ENCODE assay signal across 15 mouse cellular contexts in genomic region chr2:164859640-164860432, GRCm38 (mm10). TPM values are rescaled to one million over a fixed set of nuclear protein-coding genes. Genes with fewer than 3 reads are reported as not detected.
DNase-seq lines count a peak whose midpoint lies in the region; ATAC-seq and TF ChIP-seq lines count a peak whose summit lies in the region.
"Had no signal": no experiment of that assay in that cellular context is flagged by ENCODE, and none has a peak within 500 bp of the region (broad histone marks: within the 10 kb centered on the region; RNA-seq: fewer than 3 reads in every experiment).

No protein-coding gene starts in this region.

- TF ChIP-seq EP300 in liver, embryonic 14.5 days (IDR thresholded peaks at IDR 0.05; ENCODE audit: low read depth), result no peak

- H3K27me3 ChIP-seq in E14TG2a.4 (ENCODE audit: insufficient read depth, low read length), result no peaks in the 10 kb centered on the region
- H3K27me3 ChIP-seq in kidney, embryonic 15.5 days, result peaks cover 34% of the 10 kb centered on the region
- peaks cover 44% of the 10 kb centered on the region for H3K27me3 ChIP-seq in liver, embryonic 14.5 days (ENCODE audit: control insufficient read depth, insufficient read depth, low read length)
- peaks cover 52% of the 10 kb centered on the region for H3K27me3 ChIP-seq in heart, embryonic 10.5 days (ENCODE audit: insufficient read depth, poor library complexity, severe bottlenecking)

- peak overlapping the region; percentile 27; the same call in 1 of the 2 replicates for H3K4me2 ChIP-seq in kidney, embryonic 15.5 days
- H3K4me2 ChIP-seq in liver, embryonic 14.5 days (ENCODE audit: low read depth), result peak overlapping the region; percentile 18
- H3K4me2 ChIP-seq: limb, embryonic 13.5 days; neural tube, embryonic 13.5 days had no signal

- H3K9me3 ChIP-seq in E14TG2a.4 (ENCODE audit: low read length), result peaks cover 4% of the 10 kb centered on the region
- H3K9me3 ChIP-seq in kidney, embryonic 15.5 days (replicated peaks), result no peaks in the 10 kb centered on the region
- no peaks in the 10 kb centered on the region for H3K9me3 ChIP-seq in liver, embryonic 14.5 days (ENCODE audit: control insufficient read depth, low read length)
- H3K9me3 ChIP-seq in heart, embryonic 10.5 days, result no peaks in the 10 kb centered on the region
- H3K9me3 ChIP-seq: limb, embryonic 13.5 days; neural tube, embryonic 13.5 days had no signal

- 0 out of 2 replicates have a peak, but pooled peaks have one; percentile 26 for ATAC-seq in kidney, embryonic 15.5 days (replicated peaks; ENCODE audit: low FRiP score)
- peak; percentile 60 for ATAC-seq in liver, embryonic 14.5 days (ENCODE audit: insufficient read depth)
- no peak for ATAC-seq in activated CD4-positive, CD25-positive, alpha-beta regulatory T cell, adult 4 months
- ATAC-seq: midbrain, embryonic 16.5 days had no signal

- peak; percentile 62 for DNase-seq in R1 (ENCODE audit: low read depth, low spot score)
- peak in 1 of 3 experiments; percentile 26 for DNase-seq in liver, embryonic 14.5 days (ENCODE audit: low read depth in 3 of 3, low spot score in 3 of 3)
- no peak for DNase-seq in urinary bladder, postnatal 25 days (ENCODE audit: low spot score)
- DNase-seq in heart, embryonic 10.5 days (ENCODE audit: low spot score), result no peak
- DNase-seq: cerebellum, adult 8-10 months; layer of hippocampus, adult 9-11 months had no signal

- peak overlapping the region; percentile 75 for H3K27ac ChIP-seq in kidney, embryonic 15.5 days
- no peak overlapping the region for H3K27ac ChIP-seq in liver, embryonic 14.5 days
- no peak overlapping the region for H3K27ac ChIP-seq in heart, embryonic 10.5 days
- H3K27ac ChIP-seq: limb, embryonic 13.5 days; neural tube, embryonic 13.5 days had no signal

- WGBS in kidney, embryonic 15.5 days, result 33% methylated on average over 9 of the region's 9 CpGs
- WGBS in liver, embryonic 14.5 days (ENCODE audit: insufficient replicate concordance), result 40% methylated on average over 9 of the region's 9 CpGs
- 55% methylated on average over 9 of the region's 9 CpGs for WGBS in heart, embryonic 10.5 days

- H3K9ac ChIP-seq in kidney, embryonic 15.5 days, result no peak overlapping the region
- no peak overlapping the region for H3K9ac ChIP-seq in liver, embryonic 14.5 days (replicated peaks)
- H3K9ac ChIP-seq: limb, embryonic 13.5 days; neural tube, embryonic 13.5 days had no signal

- peaks cover 79% of the 10 kb centered on the region for H3K4me1 ChIP-seq in E14TG2a.4 (replicated peaks; ENCODE audit: low read depth, low read length)
- H3K4me1 ChIP-seq in kidney, embryonic 15.5 days, result peaks cover 71% of the 10 kb centered on the region
- peaks cover 0 to 6% of the 10 kb centered on the region in 2 experiments; a peak in 2 of 4 replicates for H3K4me1 ChIP-seq in liver, embryonic 14.5 days (replicated peaks; ENCODE audit: control insufficient read depth in 2 of 2, insufficient read depth in 2 of 2, low read length in 1 of 2)
- peaks cover 41% of the 10 kb centered on the region for H3K4me1 ChIP-seq in heart, embryonic 10.5 days

- H3K36me3 ChIP-seq in E14TG2a.4 (ENCODE audit: insufficient read depth, low read length), result peaks cover 7% of the 10 kb centered on the region
- no peaks in the 10 kb centered on the region for H3K36me3 ChIP-seq in kidney, embryonic 15.5 days
- H3K36me3 ChIP-seq in liver, embryonic 14.5 days (replicated peaks; ENCODE audit: control insufficient read depth, insufficient read depth, low read depth), result no peaks in the 10 kb centered on the region
- no peaks in the 10 kb centered on the region for H3K36me3 ChIP-seq in heart, embryonic 10.5 days
- H3K36me3 ChIP-seq: limb, embryonic 13.5 days; neural tube, embryonic 13.5 days had no signal

- no peak for TF ChIP-seq CTCF in E14TG2a.4 (conservative IDR thresholded peaks at IDR 0.05; ENCODE audit: low read length)
- no peak for TF ChIP-seq CTCF in liver, embryonic 14.5 days (IDR thresholded peaks at IDR 0.05; ENCODE audit: low read depth)

- H3K4me3 ChIP-seq in E14TG2a.4 (replicated peaks; ENCODE audit: low read length), result peak overlapping the region; percentile 60
- H3K4me3 ChIP-seq in kidney, embryonic 15.5 days (replicated peaks), result no peak overlapping the region
- H3K4me3 ChIP-seq in liver, embryonic 14.5 days (ENCODE audit: insufficient read depth in 1 of 2, low read depth in 2 of 2, low read length in 2 of 2), result no peak overlapping the region
- no peak overlapping the region for H3K4me3 ChIP-seq in heart, embryonic 10.5 days
- H3K4me3 ChIP-seq: limb, embryonic 13.5 days; neural tube, embryonic 13.5 days had no signal

RNA-seq across cellular contexts. Expression of gene Pltp, which starts 2.3 kb away (rescaled TPM):
- polyA plus RNA-seq in kidney, embryonic 15.5 days (2015; fragmentation: Nextera tagmentation; extraction: Ambion mirVana), result 35.6 and 38.7 TPM in 2 replicates
- polyA plus RNA-seq in liver, embryonic 14.5 days (2012; rRNA removed), result 8.4 and 9.6 TPM in 2 replicates
- polyA plus RNA-seq in liver, embryonic 14.5 days (2014; fragmentation: Nextera tagmentation; extraction: Ambion mirVana), result 7.6 and 10.0 TPM in 2 replicates
- polyA plus RNA-seq in heart, embryonic 10.5 days (2016; fragmentation: Nextera tagmentation; extraction: Ambion mirVana), result 8.1 and 12.6 TPM in 2 replicates
- polyA plus RNA-seq in activated CD4-positive, CD25-positive, alpha-beta regulatory T cell, adult 4 months (2017; shearing (Covaris generic)), result 1 to 10 TPM in 1 of 2 experiments, under 1 TPM in 1; 0.87 to 1.0 TPM

RNA-seq across cellular contexts. Expression of gene Pcif1, which starts 19.3 kb away (rescaled TPM):
- 73.1 and 81.1 TPM in 2 replicates for polyA plus RNA-seq in kidney, embryonic 15.5 days (2015; fragmentation: Nextera tagmentation; extraction: Ambion mirVana)
- polyA plus RNA-seq in liver, embryonic 14.5 days (2012; rRNA removed), result 19.6 and 20.2 TPM in 2 replicates
- polyA plus RNA-seq in liver, embryonic 14.5 days (2014; fragmentation: Nextera tagmentation; extraction: Ambion mirVana), result 37.5 and 43.4 TPM in 2 replicates
- 57.9 and 61.5 TPM in 2 replicates for polyA plus RNA-seq in heart, embryonic 10.5 days (2016; fragmentation: Nextera tagmentation; extraction: Ambion mirVana)
- polyA plus RNA-seq in activated CD4-positive, CD25-positive, alpha-beta regulatory T cell, adult 4 months (2017; shearing (Covaris generic)), result 100 to 1,000 TPM; 102 to 122 TPM

RNA-seq across cellular contexts. Expression of gene Neurl2, which starts 26.6 kb away (rescaled TPM):
- polyA plus RNA-seq in kidney, embryonic 15.5 days (2015; fragmentation: Nextera tagmentation; extraction: Ambion mirVana), result 7.0 and 8.9 TPM in 2 replicates
- polyA plus RNA-seq in liver, embryonic 14.5 days (2012; rRNA removed), result 0.70 and 1.2 TPM in 2 replicates
- polyA plus RNA-seq in liver, embryonic 14.5 days (2014; fragmentation: Nextera tagmentation; extraction: Ambion mirVana), result 1.0 and 1.5 TPM in 2 replicates
- 28.2 and 55.0 TPM in 2 replicates for polyA plus RNA-seq in heart, embryonic 10.5 days (2016; fragmentation: Nextera tagmentation; extraction: Ambion mirVana)
- polyA plus RNA-seq in activated CD4-positive, CD25-positive, alpha-beta regulatory T cell, adult 4 months (2017; shearing (Covaris generic)), result under 1 TPM in 1 of 2 experiments, not detected in 1; 0.69 TPM

RNA-seq across cellular contexts. Expression of gene Ctsa, which starts 27.2 kb away (rescaled TPM):
- polyA plus RNA-seq in kidney, embryonic 15.5 days (2015; fragmentation: Nextera tagmentation; extraction: Ambion mirVana), result 160 and 170 TPM in 2 replicates
- 69.5 and 82.7 TPM in 2 replicates for polyA plus RNA-seq in liver, embryonic 14.5 days (2012; rRNA removed)
- 59.4 and 60.8 TPM in 2 replicates for polyA plus RNA-seq in liver, embryonic 14.5 days (2014; fragmentation: Nextera tagmentation; extraction: Ambion mirVana)
- polyA plus RNA-seq in heart, embryonic 10.5 days (2016; fragmentation: Nextera tagmentation; extraction: Ambion mirVana), result 138 and 149 TPM in 2 replicates
- 100 to 1,000 TPM; 215 to 216 TPM for polyA plus RNA-seq in activated CD4-positive, CD25-positive, alpha-beta regulatory T cell, adult 4 months (2017; shearing (Covaris generic))

RNA-seq across cellular contexts. Expression of gene Spata25, which starts 31.5 kb away (rescaled TPM):
- polyA plus RNA-seq in kidney, embryonic 15.5 days (2015; fragmentation: Nextera tagmentation; extraction: Ambion mirVana), result 0.21 TPM in 1 of 2 replicates, not detected in the other
- polyA plus RNA-seq in liver, embryonic 14.5 days (2012; rRNA removed), result not detected in 2 replicates
- polyA plus RNA-seq in liver, embryonic 14.5 days (2014; fragmentation: Nextera tagmentation; extraction: Ambion mirVana), result not detected in 2 replicates
- 0.38 TPM in 1 of 2 replicates, not detected in the other for polyA plus RNA-seq in heart, embryonic 10.5 days (2016; fragmentation: Nextera tagmentation; extraction: Ambion mirVana)
- polyA plus RNA-seq in activated CD4-positive, CD25-positive, alpha-beta regulatory T cell, adult 4 months (2017; shearing (Covaris generic)), result not detected
- polyA plus RNA-seq: frontal cortex, adult 2 months; heart, postnatal 0 days; limb, embryonic 13.5 days; macrophage; midbrain, embryonic 16.5 days; neural tube, embryonic 13.5 days had no signal
